Mouse (Mus musculus): ENCODE data around the gene Elmo3. TPM values are rescaled to one million over a fixed set of nuclear protein-coding genes. Genes with fewer than 3 reads are reported as not detected.
A peak's percentile ranks its signal among the peaks of the same experiment; 100 is the strongest.

Elmo3 gene
- polyA plus RNA-seq, 1 experiment from 2014 or later = 2.6 TPM

DNA sequence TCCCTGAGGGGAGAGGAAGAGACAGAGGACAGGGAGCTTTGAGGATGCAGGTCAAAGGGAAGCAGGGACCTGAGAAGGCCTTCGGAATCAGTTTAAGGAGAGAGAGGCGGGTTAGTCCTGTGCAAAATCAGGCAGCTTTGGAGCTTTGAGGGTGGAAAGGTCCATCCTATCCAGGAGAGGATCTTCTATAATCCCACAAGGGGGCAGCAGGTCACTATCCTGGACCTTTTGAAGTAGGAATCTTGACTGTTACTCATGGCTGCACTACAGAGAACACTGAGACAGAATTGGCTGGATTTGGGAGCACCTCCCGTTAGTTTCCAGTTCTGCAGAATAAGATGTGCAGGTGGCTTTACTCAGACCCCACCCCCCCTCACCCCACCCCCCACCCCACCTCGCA, 54.2 kb downstream of the Elmo3 start:
- H3K9ac ChIP-seq (ENCODE audit: low read depth, low read length) = no peak overlapping the region

More for the DNA sequence above, 54.2 kb downstream of the Elmo3 start:
- H3K4me3 ChIP-seq (ENCODE audit: low read depth, low read length) = no peak overlapping the region
- peak; percentile 53 for DNase-seq (ENCODE audit: low spot score)
- H3K36me3 ChIP-seq (ENCODE audit: control insufficient read depth, insufficient read depth, low read length) = no peaks in the 10 kb centered on the region
- H3K27ac ChIP-seq (ENCODE audit: low read depth, low read length) = no peak overlapping the region
- no peak overlapping the region for H3K4me2 ChIP-seq (replicated peaks; ENCODE audit: low read depth, low read length)
- peak; percentile 26; the same call in 1 of the 2 replicates for ATAC-seq (ENCODE audit: low FRiP score)
- H3K27me3 ChIP-seq (ENCODE audit: control insufficient read depth, insufficient read depth, low read length) = no peaks in the 10 kb centered on the region
- H3K4me1 ChIP-seq (replicated peaks; ENCODE audit: control insufficient read depth, insufficient read depth, low read length) = peaks cover 2% of the 10 kb centered on the region; the same call in 1 of the 2 replicates
- WGBS = 54% methylated on average over 4 of the region's 4 CpGs
- no peaks in the 10 kb centered on the region for H3K9me3 ChIP-seq (ENCODE audit: control insufficient read depth, low read length)

MicroRNAs encoded within 50 kb of the gene (microRNA counts, 519-probe panel; counts per million panel counts)
- 3,130 counts per million, percentile 17 among the panel's probes with 10 or more counts for microRNA mmu-miR-328

Other genes with a start within 250 kb of the Elmo3 start
- not detected in 2 replicates for gene Ces3b, start 221.8 kb upstream of the Elmo3 start, polyA plus RNA-seq (2014; fragmentation: Nextera tagmentation; extraction: Ambion mirVana)
- not detected in 2 replicates for gene Ces4a, start 173.8 kb upstream of the Elmo3 start, polyA plus RNA-seq (2014; fragmentation: Nextera tagmentation; extraction: Ambion mirVana)
- 65.1 and 69.0 TPM in 2 replicates for gene Cbfb, start 134.9 kb upstream of the Elmo3 start, polyA plus RNA-seq (2014; fragmentation: Nextera tagmentation; extraction: Ambion mirVana)
- gene D230025D16Rik, start 80.5 kb upstream of the Elmo3 start, polyA plus RNA-seq (2014; fragmentation: Nextera tagmentation; extraction: Ambion mirVana) = 33.2 and 34.1 TPM in 2 replicates
- gene B3gnt9, start 50.4 kb upstream of the Elmo3 start, polyA plus RNA-seq (2014; fragmentation: Nextera tagmentation; extraction: Ambion mirVana) = 4.2 and 6.3 TPM in 2 replicates
- gene Tradd, start 41.0 kb upstream of the Elmo3 start, polyA plus RNA-seq (2014; fragmentation: Nextera tagmentation; extraction: Ambion mirVana) = 13.5 and 14.3 TPM in 2 replicates
- 0.78 and 1.4 TPM in 2 replicates for gene Fbxl8, start 41.0 kb upstream of the Elmo3 start, polyA plus RNA-seq (2014; fragmentation: Nextera tagmentation; extraction: Ambion mirVana)
- 0.21 and 0.52 TPM in 2 replicates for gene Hsf4, start 35.8 kb upstream of the Elmo3 start, polyA plus RNA-seq (2014; fragmentation: Nextera tagmentation; extraction: Ambion mirVana)
- gene Nol3, start 29.5 kb upstream of the Elmo3 start, polyA plus RNA-seq (2014; fragmentation: Nextera tagmentation; extraction: Ambion mirVana) = 2.7 and 3.1 TPM in 2 replicates
- gene 4931428F04Rik, start 15.7 kb upstream of the Elmo3 start, polyA plus RNA-seq (2014; fragmentation: Nextera tagmentation; extraction: Ambion mirVana) = 31.7 and 40.2 TPM in 2 replicates
- 6.0 and 10.0 TPM in 2 replicates for gene Exoc3l, start 9.5 kb upstream of the Elmo3 start, polyA plus RNA-seq (2014; fragmentation: Nextera tagmentation; extraction: Ambion mirVana)
- gene E2f4, start 7.9 kb upstream of the Elmo3 start, polyA plus RNA-seq (2014; fragmentation: Nextera tagmentation; extraction: Ambion mirVana) = 96.7 and 97.1 TPM in 2 replicates
- 0.98 and 1.2 TPM in 2 replicates for gene Lrrc29, start 20.7 kb downstream of the Elmo3 start, polyA plus RNA-seq (2014; fragmentation: Nextera tagmentation; extraction: Ambion mirVana)
- 102 and 105 TPM in 2 replicates for gene Tmem208, start 20.8 kb downstream of the Elmo3 start, polyA plus RNA-seq (2014; fragmentation: Nextera tagmentation; extraction: Ambion mirVana)
- 1.8 and 3.6 TPM in 2 replicates for gene Fhod1, start 42.4 kb downstream of the Elmo3 start, polyA plus RNA-seq (2014; fragmentation: Nextera tagmentation; extraction: Ambion mirVana)
- gene Slc9a5, start 43.2 kb downstream of the Elmo3 start, polyA plus RNA-seq (2014; fragmentation: Nextera tagmentation; extraction: Ambion mirVana) = 3.9 and 4.5 TPM in 2 replicates
- 0.26 and 0.73 TPM in 2 replicates for gene Plekhg4, start 67.7 kb downstream of the Elmo3 start, polyA plus RNA-seq (2014; fragmentation: Nextera tagmentation; extraction: Ambion mirVana)
- gene Kctd19, start 107.9 kb downstream of the Elmo3 start, polyA plus RNA-seq (2014; fragmentation: Nextera tagmentation; extraction: Ambion mirVana) = 0.14 TPM in 1 of 2 replicates, not detected in the other
- 2.8 and 3.0 TPM in 2 replicates for gene Lrrc36, start 108.0 kb downstream of the Elmo3 start, polyA plus RNA-seq (2014; fragmentation: Nextera tagmentation; extraction: Ambion mirVana)
- 206 and 218 TPM in 2 replicates for gene Tppp3, start 165.9 kb downstream of the Elmo3 start, polyA plus RNA-seq (2014; fragmentation: Nextera tagmentation; extraction: Ambion mirVana)
- 19.0 and 19.7 TPM in 2 replicates for gene Zdhhc1, start 191.3 kb downstream of the Elmo3 start, polyA plus RNA-seq (2014; fragmentation: Nextera tagmentation; extraction: Ambion mirVana)
- gene Hsd11b2, start 213.2 kb downstream of the Elmo3 start, polyA plus RNA-seq (2014; fragmentation: Nextera tagmentation; extraction: Ambion mirVana) = 19.6 and 21.1 TPM in 2 replicates